Mouse (Mus musculus): ENCODE results near the gene Olfr519.

Gene Olfr519

GRCm38 (mm10) chr7:108894320-108894719 lies at the start of gene Olfr519:
Olfr519 (minus strand) TSS chr7:108894420.
- in situ Hi-C loops (cut with MboI; ENCODE audit: unreplicated experiment in 2 of 2): no loop called here

- in situ Hi-C loops (cut with MboI; ENCODE audit: unreplicated experiment in 2 of 2): loop anchor here (10.0 to 25.0 kb wide), 2 partner anchors 81 to 793 kb away; partner anchors contain the start of gene Ascl3 (in 1 of the 2)
Measured at GRCm38 (mm10) chr7:108944002-108944401, 49.8 kb upstream of the Olfr519 start.

GRCm38 (mm10) chr7:108941466-108941865 lies 47.2 kb upstream of the Olfr519 start:
- in situ Hi-C loops (cut with MboI; ENCODE audit: unreplicated experiment in 2 of 2): loop anchor here (10.0 to 25.0 kb wide), 2 partner anchors 83 to 796 kb away; partner anchors contain the start of gene Ascl3 (in 1 of the 2)

- in situ Hi-C loops (cut with MboI; ENCODE audit: unreplicated experiment in 2 of 2): loop anchor here (10.0 to 25.0 kb wide), 2 partner anchors 578 to 801 kb away; partner anchors contain the start of genes Ascl3 (in 1 of the 2) and Rpl27a (in 1 of the 2)
Measured at GRCm38 (mm10) chr7:108936591-108936990, 42.4 kb upstream of the Olfr519 start.

GRCm38 (mm10) chr7:108935411-108935810 lies 41.2 kb upstream of the Olfr519 start:
- in situ Hi-C loops (cut with MboI; ENCODE audit: unreplicated experiment in 2 of 2): loop anchor here (10.0 to 25.0 kb wide), 2 partner anchors 579 to 802 kb away; partner anchors contain the start of genes Ascl3 (in 1 of the 2) and Rpl27a (in 1 of the 2)

- in situ Hi-C loops (cut with MboI; ENCODE audit: unreplicated experiment in 2 of 2): loop anchor here (5.0 to 25.0 kb wide), 5 partner anchors 118 to 802 kb away; partner anchors contain the start of genes Rpl27a (in 2 of the 2) and Ascl3 (in 1 of the 2)
Measured at GRCm38 (mm10) chr7:108934836-108935235, 40.6 kb upstream of the Olfr519 start.

GRCm38 (mm10) chr7:108933794-108934731 lies 39.8 kb upstream of the Olfr519 start, which contains the start of gene Eif3f:
Eif3f (plus strand) TSS chr7:108934417.
- in situ Hi-C loops (cut with MboI; ENCODE audit: unreplicated experiment in 2 of 2): loop anchor here (5.0 to 25.0 kb wide), 5 partner anchors 117 to 803 kb away; partner anchors contain the start of genes Rpl27a (in 2 of the 2) and Ascl3 (in 1 of the 2)

- in situ Hi-C loops (cut with MboI; ENCODE audit: unreplicated experiment in 2 of 2): loop anchor here (5.0 to 25.0 kb wide), 5 partner anchors 113 to 807 kb away; partner anchors contain the start of genes Rpl27a (in 2 of the 2) and Ascl3 (in 1 of the 2)
Measured at GRCm38 (mm10) chr7:108929726-108930393, 35.6 kb upstream of the Olfr519 start, which contains the start of gene Nlrp10. Nlrp10 (minus strand) TSS chr7:108930178.

- in situ Hi-C loops (cut with MboI; ENCODE audit: unreplicated experiment in 2 of 2): loop anchor here in 1 of 2 experiments (25.0 kb wide), 1 partner anchor 809 kb away; the partner anchor contains the start of gene Ascl3
Measured at GRCm38 (mm10) chr7:108928280-108929188, 34.3 kb upstream of the Olfr519 start.

- in situ Hi-C loops (cut with MboI; ENCODE audit: unreplicated experiment in 2 of 2): loop anchor here in 1 of 2 experiments (25.0 kb wide), 1 partner anchor 810 kb away; the partner anchor contains the start of gene Ascl3
Measured at GRCm38 (mm10) chr7:108927043-108927442, 32.8 kb upstream of the Olfr519 start.

- in situ Hi-C loops (cut with MboI; ENCODE audit: unreplicated experiment in 2 of 2): no loop called here
Measured at GRCm38 (mm10) chr7:108903969-108904368, 9.7 kb upstream of the Olfr519 start.

- in situ Hi-C loops (cut with MboI; ENCODE audit: unreplicated experiment in 2 of 2): no loop called here
Measured at GRCm38 (mm10) chr7:108884906-108885305, 9.3 kb downstream of the Olfr519 start, which contains the start of gene Olfr518. Olfr518 (minus strand) TSS chr7:108885006.

GRCm38 (mm10) chr7:108872279-108872678 lies 21.9 kb downstream of the Olfr519 start, which contains the start of gene Olfr517:
Olfr517 (minus strand) TSS chr7:108872379.
- in situ Hi-C loops (cut with MboI; ENCODE audit: unreplicated experiment in 2 of 2): no loop called here

- in situ Hi-C loops (cut with MboI; ENCODE audit: unreplicated experiment in 2 of 2): no loop called here
Measured at GRCm38 (mm10) chr7:108850429-108850828, 43.8 kb downstream of the Olfr519 start, which contains the start of gene Olfr516. Olfr516 (minus strand) TSS chr7:108850529.
